Comparison of ENCODE assay signal across 16 mouse cellular contexts in the genomic region with DNA sequence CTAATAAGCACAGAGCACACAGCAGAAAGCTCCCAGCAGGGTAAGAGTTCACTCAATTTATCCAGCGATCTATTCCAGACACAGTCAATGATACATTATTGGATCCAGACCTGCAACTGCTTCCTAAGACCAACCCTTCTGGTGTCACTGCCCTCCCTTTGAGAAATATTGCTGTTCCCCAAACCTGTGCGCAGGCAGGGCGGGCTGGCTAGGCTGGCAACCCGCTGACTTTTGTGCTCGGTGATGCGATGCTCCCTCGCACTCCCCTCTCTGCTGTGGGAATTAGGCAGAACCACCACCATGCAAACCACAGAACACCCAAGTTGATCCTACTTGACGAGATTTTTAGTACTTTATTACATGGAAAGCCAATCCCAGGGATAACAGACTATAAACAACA.
A peak's percentile ranks its signal among the peaks of the same experiment; 100 is the strongest.
DNase-seq lines count a peak whose midpoint lies in the region; ATAC-seq and TF ChIP-seq lines count a peak whose summit lies in the region.
"Had no signal": no experiment of that assay in that cellular context is flagged by ENCODE, and none has a peak within 500 bp of the region (broad histone marks: within the 10 kb centered on the region; RNA-seq: fewer than 3 reads in every experiment).

No protein-coding gene starts in this region.

- POLR2A ChIA-PET in Patski (lab: Charles Lee), result no interaction called here

- H3K27me3 ChIP-seq in kidney, embryonic 16.5 days (ENCODE audit: insufficient read depth, low read length), result no peaks in the 10 kb centered on the region
- H3K27me3 ChIP-seq in Patski, result no peaks in the 10 kb centered on the region
- peaks cover 77% of the 10 kb centered on the region for H3K27me3 ChIP-seq in limb, embryonic 13.5 days

- DNase-seq in kidney, adult 11 months, result no peak
- peak; percentile 12 for DNase-seq in Patski (ENCODE audit: low read depth, low spot score)
- DNase-seq in embryo, embryonic 11 days, result peak; percentile 67
- DNase-seq in layer of hippocampus, adult 9-11 months, result no peak
- no peak for DNase-seq in gastrocnemius, adult 2 months
- DNase-seq: adrenal gland, adult 8-10 months; cerebellum, adult 8-10 months; gastrocnemius, postnatal 25 days; kidney, postnatal 14 days; liver, postnatal 0 days; right cerebral cortex, postnatal 14 days; spleen, adult 18-20 months; thymus, postnatal 36 days had no signal

- H3K36me3 ChIP-seq in kidney, embryonic 16.5 days (ENCODE audit: insufficient read depth, low read length), result no peaks in the 10 kb centered on the region
- no peaks in the 10 kb centered on the region for H3K36me3 ChIP-seq in limb, embryonic 13.5 days

- H3K4me3 ChIP-seq in kidney, embryonic 16.5 days (ENCODE audit: low read length), result no peak overlapping the region
- no peak overlapping the region for H3K4me3 ChIP-seq in limb, embryonic 13.5 days
- H3K4me3 ChIP-seq in gastrocnemius, adult 2 months, result no peak overlapping the region

- no peak for TF ChIP-seq CTCF in Patski (IDR thresholded peaks at IDR 0.05)
- no peak for TF ChIP-seq CTCF in gastrocnemius, adult 2 months (IDR thresholded peaks at IDR 0.05)

- no peak overlapping the region; the same call in 1 of the 2 replicates for H3K4me2 ChIP-seq in kidney, embryonic 16.5 days (replicated peaks; ENCODE audit: low read depth, low read length)
- H3K4me2 ChIP-seq in limb, embryonic 13.5 days (replicated peaks), result no peak overlapping the region

- H3K9me3 ChIP-seq in kidney, embryonic 16.5 days (ENCODE audit: low read length), result no peaks in the 10 kb centered on the region
- no peaks in the 10 kb centered on the region for H3K9me3 ChIP-seq in limb, embryonic 13.5 days

- ATAC-seq in kidney, embryonic 16.5 days (ENCODE audit: low FRiP score, low TSS enrichment), result peak; percentile 93
- no peak for ATAC-seq in Patski
- ATAC-seq in limb, embryonic 13.5 days (ENCODE audit: low FRiP score, low read depth), result peak; percentile 19; the same call in 1 of the 2 replicates
- ATAC-seq: inflammation-experienced regulatory T-cells, adult 6 months; liver, postnatal 0 days had no signal

- H3K4me1 ChIP-seq in kidney, embryonic 16.5 days (ENCODE audit: insufficient read depth, low read length), result peaks cover 18% of the 10 kb centered on the region
- peaks cover 43% of the 10 kb centered on the region for H3K4me1 ChIP-seq in limb, embryonic 13.5 days

- in situ Hi-C loops in Patski (cut with MboI; ENCODE audit: low pct_unique_long_range_greater_than_20kb), result no loop called here

- intact Hi-C loops in gastrocnemius, adult 2 months (cut with DNase I), result no loop called here

- no peak overlapping the region for H3K9ac ChIP-seq in kidney, embryonic 16.5 days (replicated peaks; ENCODE audit: low read length)
- no peak overlapping the region for H3K9ac ChIP-seq in limb, embryonic 13.5 days
- H3K9ac ChIP-seq: liver, postnatal 0 days had no signal

- 18% methylated on average over 8 of the region's 8 CpGs for WGBS in kidney, embryonic 16.5 days
- 19% methylated on average over 8 of the region's 8 CpGs for WGBS in limb, embryonic 13.5 days

- peak overlapping the region; percentile 46; the same call in 1 of the 2 replicates for H3K27ac ChIP-seq in kidney, embryonic 16.5 days (ENCODE audit: low read length)
- H3K27ac ChIP-seq in limb, embryonic 13.5 days, result no peak overlapping the region
- H3K27ac ChIP-seq in gastrocnemius, adult 2 months, result no peak overlapping the region

- CTCF ChIA-PET in Patski (lab: Charles Lee), result interaction anchor here (1.2 kb wide), 1 partner anchor 9 kb away, joined by 3 read pairs; no protein-coding TSS in a partner anchor

Comparison
In these comparisons a context has a peak if more than half of its experiments do, and no peak if none do; other contexts are left out.
1. DNase-seq: peak in Patski (single experiment) and embryo, embryonic 11 days (single experiment); none in kidney, adult 11 months (single experiment), layer of hippocampus, adult 9-11 months (single experiment) and gastrocnemius, adult 2 months (single experiment).